Mouse (Mus musculus) liver, embryonic 14.5 days (tissue): ENCODE results near the gene Bcas3. TPM values are rescaled to one million over a fixed set of nuclear protein-coding genes. Genes with fewer than 3 reads are reported as not detected.

ENCODE experiments used
- ATAC-seq: fragments of 200-750 bp; cut with Nextera tagmentation; 2 replicates; pipeline ENCODE4 v1.8.0; 2017; ENCODE audit warnings: moderate number of reproducible peaks, mild to moderate bottlenecking, moderate library complexity; ENCODE audit not compliant: insufficient read depth
- DNase-seq, 3 experiments: peaks; one replicate each; pipeline ENCODE4 v3.0.0-alpha.2; 2012 to 2013; ENCODE audit warnings: low read depth in 3 of 3, low spot score in 3 of 3
- H3K27ac ChIP-seq: fragments of 300-500 bp; sonication (generic); 2 replicates; pipeline ENCODE4 v1.5.1; 2014; ENCODE audit warnings: moderate library complexity, mild to moderate bottlenecking, control low read depth, inconsistent platforms
- H3K27me3 ChIP-seq: fragments of 300-500 bp; sonication (generic); 2 replicates; pipeline ENCODE4 v1.6.1; 2014; ENCODE audit warnings: mild to moderate bottlenecking, low read length, moderate library complexity; ENCODE audit not compliant: control insufficient read depth, insufficient read depth
- H3K36me3 ChIP-seq: fragments of 300-500 bp; sonication (generic); replicated peaks from 2 replicates; pipeline ENCODE4 v1.6.1; 2014; ENCODE audit warnings: low read depth; ENCODE audit not compliant: control insufficient read depth, insufficient read depth
- H3K4me1 ChIP-seq, 2 experiments: fragments of 200-500 bp in 1 of 2; fragments of 300-500 bp in 1 of 2; sonication (generic) in 1 of 2; replicated peaks; 2 replicates each; pipeline ENCODE4 v1.6.1; 2012 to 2014; ENCODE audit warnings: antibody characterized with exemption in 1 of 2, inconsistent platforms in 1 of 2, low read length in 1 of 2; ENCODE audit not compliant: control insufficient read depth in 2 of 2, insufficient read depth in 2 of 2
- H3K4me2 ChIP-seq: fragments of 300-500 bp; sonication (generic); 2 replicates; pipeline ENCODE4 v1.6.1; 2014; ENCODE audit warnings: low read depth, mild to moderate bottlenecking, control low read depth, moderate library complexity
- H3K4me3 ChIP-seq, 2 experiments: fragments of 200-500 bp in 1 of 2; fragments of 300-500 bp in 1 of 2; sonication (generic) in 1 of 2; 2 replicates each; pipeline ENCODE4 v1.5.1; 2012 to 2014; ENCODE audit warnings: low read depth in 2 of 2, low read length in 2 of 2, mild to moderate bottlenecking in 2 of 2, control low read depth in 1 of 2, inconsistent platforms in 1 of 2, moderate library complexity in 1 of 2; ENCODE audit not compliant: insufficient read depth in 1 of 2
- H3K9ac ChIP-seq: fragments of 300-500 bp; sonication (generic); replicated peaks from 2 replicates; pipeline ENCODE4 v1.6.1; 2014; ENCODE audit warnings: mild to moderate bottlenecking, control low read depth, moderate library complexity
- H3K9me3 ChIP-seq: fragments of 300-500 bp; sonication (generic); 2 replicates; pipeline ENCODE4 v1.6.1; 2016; ENCODE audit warnings: low read length, mixed read lengths; ENCODE audit not compliant: control insufficient read depth
- CTCF ChIP-seq: IDR thresholded peaks from 2 replicates; pipeline ENCODE4 v1.5.1; 2016; ENCODE audit warnings: antibody characterized with exemption, low read depth, control low read depth
- EP300 ChIP-seq: IDR thresholded peaks from 2 replicates; pipeline ENCODE4 v1.6.1; 2016; ENCODE audit warnings: antibody characterized with exemption, low read depth
- WGBS: fragments of 180-500 bp; shearing (Covaris S2); extraction: QIAGEN DNeasy Blood & Tissue Kit; methylation state at CpG from one replicate; pipeline ENCODE4 v1.1.7; 2014; ENCODE audit not compliant: insufficient replicate concordance; 5-methylcytosine and 5-hydroxymethylcytosine counted together
- polyA plus RNA-seq, 2 experiments: library from polyadenylated mRNA; depleted of rRNA in 1 of 2; stranded (reverse) in 1 of 2; unstranded in 1 of 2; fragments of >200 nt; fragmentation: Nextera tagmentation in 1 of 2; extraction: Ambion mirVana in 1 of 2; gene quantifications; 2 replicates each; pipeline versions ENCODE4 v1.2.1 to v1.2.3; 2012 to 2014

The Bcas3 gene
- polyA plus RNA-seq, 2 experiments, result 6.9 to 17.5 TPM

DNA sequence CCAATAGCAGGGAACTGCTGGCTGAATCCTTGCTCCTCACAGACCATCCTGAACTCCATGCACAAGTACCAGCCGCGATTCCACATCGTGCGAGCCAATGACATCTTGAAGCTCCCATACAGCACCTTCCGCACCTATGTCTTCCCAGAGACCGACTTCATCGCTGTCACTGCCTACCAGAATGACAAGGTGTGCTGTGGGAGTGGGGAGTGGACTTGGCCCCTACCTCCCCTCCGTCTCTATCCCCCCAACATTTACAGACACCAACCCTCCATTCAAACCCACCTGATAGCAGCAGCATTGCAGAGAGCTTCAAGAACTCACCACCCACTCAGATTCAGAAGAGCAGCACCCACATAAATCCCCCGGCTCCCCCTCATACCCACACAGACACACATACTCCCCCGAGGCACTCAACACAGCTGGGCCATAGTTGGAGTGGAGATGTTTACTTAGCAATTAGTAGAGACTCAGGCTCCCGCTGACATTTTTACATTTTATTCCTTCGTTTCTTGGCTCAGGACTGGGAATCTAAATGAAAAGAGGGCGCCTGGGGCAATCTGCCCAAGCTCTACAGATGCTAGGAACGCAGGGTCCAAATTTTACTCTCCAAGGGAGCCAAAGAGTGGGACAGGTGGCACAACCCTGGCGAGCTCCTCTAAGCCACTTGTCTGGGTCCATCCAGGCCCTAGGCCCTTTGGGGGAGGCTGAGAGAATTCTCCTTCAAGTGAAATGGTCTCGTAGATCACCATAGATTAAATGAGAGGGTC, 483.0 kb downstream of the Bcas3 start:
- Histone ChIP-seq H3K9me3 (no peaks in the 10 kb centered on the region), H3K36me3 (no peaks in the 10 kb centered on the region), H3K9ac (no peak overlapping the region), H3K27me3 (peaks cover 100% of the 10 kb centered on the region), H3K27ac (no peak overlapping the region), H3K4me1 (no peaks in the 10 kb centered on the region), H3K4me2 (no peak overlapping the region), H3K4me3 (no peak overlapping the region)
- ATAC-seq (no peak), DNase-seq (no peak)
- 5% methylated on average over 16 of the region's 16 CpGs for WGBS
- no peak for TF ChIP-seq EP300
- no peak for TF ChIP-seq CTCF

DNA sequence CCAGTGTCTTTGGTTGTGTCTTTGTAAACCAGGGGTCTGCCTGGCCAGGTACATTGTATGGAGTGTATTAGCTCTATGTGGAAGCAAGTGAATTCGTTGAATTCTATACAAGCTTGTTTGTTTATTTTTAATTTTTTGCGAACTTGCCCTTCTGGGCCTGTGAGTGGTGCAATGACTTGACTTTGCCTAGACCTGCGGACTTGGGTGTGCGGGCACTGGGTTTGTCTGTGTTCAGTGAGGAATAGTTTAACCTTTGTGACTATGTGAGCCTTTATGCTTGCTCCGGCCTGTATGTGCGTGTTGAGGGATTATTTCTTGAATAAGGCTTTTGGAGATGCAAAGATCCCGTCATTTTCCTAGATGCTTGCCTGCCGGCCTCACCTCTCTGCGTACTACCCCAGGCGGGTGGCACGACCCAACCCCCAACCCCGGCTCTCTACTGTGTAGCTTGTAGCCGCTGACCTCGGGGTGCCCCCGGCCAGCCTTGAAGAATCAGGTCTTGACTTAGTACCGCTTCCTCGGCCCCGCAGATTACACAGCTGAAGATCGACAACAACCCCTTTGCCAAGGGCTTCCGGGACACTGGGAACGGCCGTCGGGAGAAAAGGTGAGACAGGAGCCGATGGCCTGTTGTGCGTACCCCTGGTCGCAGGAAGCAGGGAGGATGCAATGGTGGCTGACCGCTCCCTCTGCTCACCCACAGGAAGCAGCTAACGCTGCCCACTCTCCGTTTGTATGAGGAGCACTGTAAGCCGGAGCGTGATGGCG, 483.7 kb downstream of the Bcas3 start:
- Histone ChIP-seq H3K4me2 (no peak overlapping the region), H3K27me3 (peaks cover 100% of the 10 kb centered on the region), H3K4me3 (no peak overlapping the region), H3K27ac (no peak overlapping the region), H3K9ac (no peak overlapping the region), H3K9me3 (no peaks in the 10 kb centered on the region), H3K36me3 (no peaks in the 10 kb centered on the region), H3K4me1 (no peaks in the 10 kb centered on the region)
- no peak for TF ChIP-seq CTCF
- no peak for TF ChIP-seq EP300
- ATAC-seq (no peak), DNase-seq (no peak)
- WGBS, result 5% methylated on average over 32 of the region's 32 CpGs

DNA sequence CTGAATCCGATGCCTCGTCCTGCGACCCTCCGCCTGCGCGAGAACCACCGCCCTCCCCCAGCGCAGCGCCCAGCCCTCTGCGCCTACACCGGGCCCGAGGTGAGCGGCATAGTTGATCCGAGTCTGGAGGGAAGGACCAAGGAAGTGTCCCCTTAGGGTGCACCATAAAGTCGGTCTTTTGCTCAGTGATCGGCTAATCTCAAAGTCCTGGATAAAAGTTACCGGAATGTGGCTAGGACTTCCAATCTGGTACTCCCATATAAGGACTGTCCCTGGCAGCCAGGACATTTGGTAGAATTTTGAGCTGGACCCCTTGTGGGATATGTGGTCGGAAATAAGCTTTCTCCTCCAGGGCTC, 484.3 kb downstream of the Bcas3 start:
- Histone ChIP-seq H3K4me1 (no peaks in the 10 kb centered on the region), H3K9ac (no peak overlapping the region), H3K27ac (no peak overlapping the region), H3K27me3 (peaks cover 100% of the 10 kb centered on the region), H3K4me2 (no peak overlapping the region), H3K36me3 (no peaks in the 10 kb centered on the region), H3K4me3 (no peak overlapping the region), H3K9me3 (no peaks in the 10 kb centered on the region)
- ATAC-seq, result no peak
- no peak for DNase-seq
- TF ChIP-seq CTCF, result no peak
- TF ChIP-seq EP300, result no peak
- 2% methylated on average over 18 of the region's 18 CpGs for WGBS

DNA sequence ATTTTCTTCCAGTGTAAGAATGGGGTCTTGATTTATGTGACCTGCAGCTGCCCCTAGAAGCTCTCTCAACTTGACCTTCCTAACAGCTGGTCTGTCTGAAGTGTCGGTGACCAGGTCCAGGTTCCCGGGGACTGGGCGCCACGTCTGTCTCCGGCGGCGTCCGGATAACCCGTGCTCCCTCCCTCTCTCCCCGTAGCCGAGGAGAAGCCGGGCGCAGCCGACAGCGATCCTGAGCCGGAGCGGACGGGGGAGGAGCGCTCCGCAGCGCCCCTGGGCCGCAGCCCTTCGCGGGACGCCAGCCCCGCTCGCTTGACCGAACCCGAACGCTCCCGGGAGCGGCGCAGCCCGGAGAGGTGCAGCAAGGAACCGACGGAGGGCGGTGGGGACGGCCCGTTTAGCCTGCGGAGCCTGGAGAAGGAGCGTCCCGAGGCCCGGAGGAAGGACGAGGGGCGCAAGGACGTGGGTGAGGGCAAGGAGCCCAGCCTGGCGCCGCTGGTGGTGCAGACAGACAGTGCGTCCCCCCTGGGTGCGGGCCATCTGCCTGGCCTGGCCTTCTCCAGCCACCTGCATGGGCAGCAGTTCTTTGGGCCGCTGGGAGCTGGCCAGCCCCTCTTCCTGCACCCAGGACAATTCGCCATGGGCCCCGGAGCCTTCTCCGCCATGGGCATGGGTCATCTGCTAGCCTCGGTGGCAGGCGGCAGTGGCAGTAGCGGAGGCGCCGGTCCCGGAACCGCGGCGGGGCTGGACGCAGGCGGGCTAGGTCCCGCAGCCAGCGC, 484.9 kb downstream of the Bcas3 start:
- Histone ChIP-seq H3K4me1 (no peaks in the 10 kb centered on the region), H3K36me3 (no peaks in the 10 kb centered on the region), H3K9ac (no peak overlapping the region), H3K9me3 (no peaks in the 10 kb centered on the region), H3K27me3 (peaks cover 100% of the 10 kb centered on the region), H3K4me2 (no peak overlapping the region), H3K4me3 (no peak overlapping the region), H3K27ac (no peak overlapping the region)
- 4% methylated on average over 67 of the region's 67 CpGs for WGBS
- DNase-seq (no peak), ATAC-seq (no peak)
- no peak for TF ChIP-seq CTCF
- no peak for TF ChIP-seq EP300
